Mouse (Mus musculus): Measurements from ENCODE around the gene Slc25a3. TPM values are rescaled to one million over a fixed set of nuclear protein-coding genes. Genes with fewer than 3 reads are reported as not detected.

Slc25a3 gene
- polyA plus RNA-seq, 1 experiment: 530 TPM

- TF ChIP-seq GATA1 (IDR thresholded peaks at IDR 0.05; ENCODE audit: low read length): no peak
Observed at GRCm38 (mm10) chr10:91126618-91127355, 2.9 kb upstream of the Slc25a3 start.

GRCm38 (mm10) chr10:91123281-91123827 lies 505 bp downstream of the Slc25a3 start:
- no peak for TF ChIP-seq GATA1 (IDR thresholded peaks at IDR 0.05; ENCODE audit: low read length)

GRCm38 (mm10) chr10:91122646-91123045 lies 1.2 kb downstream of the Slc25a3 start:
- no peak for TF ChIP-seq GATA1 (IDR thresholded peaks at IDR 0.05; ENCODE audit: low read length)

GRCm38 (mm10) chr10:91116958-91117357 lies 6.9 kb downstream of the Slc25a3 start:
- no peak for TF ChIP-seq GATA1 (IDR thresholded peaks at IDR 0.05; ENCODE audit: low read length)

GRCm38 (mm10) chr10:91109841-91110240 lies 14.0 kb downstream of the Slc25a3 start:
- TF ChIP-seq GATA1 (IDR thresholded peaks at IDR 0.05; ENCODE audit: low read length): no peak

- TF ChIP-seq GATA1 (IDR thresholded peaks at IDR 0.05; ENCODE audit: low read length): no peak
Observed at GRCm38 (mm10) chr10:91105981-91106380, 17.9 kb downstream of the Slc25a3 start.

GRCm38 (mm10) chr10:91102799-91103590 lies 20.9 kb downstream of the Slc25a3 start:
- no peak for TF ChIP-seq GATA1 (IDR thresholded peaks at IDR 0.05; ENCODE audit: low read length)

GRCm38 (mm10) chr10:91101936-91102335 lies 21.9 kb downstream of the Slc25a3 start:
- no peak for TF ChIP-seq GATA1 (IDR thresholded peaks at IDR 0.05; ENCODE audit: low read length)

- no peak for TF ChIP-seq GATA1 (IDR thresholded peaks at IDR 0.05; ENCODE audit: low read length)
Observed at GRCm38 (mm10) chr10:91100101-91100500, 23.8 kb downstream of the Slc25a3 start.

- no peak for TF ChIP-seq GATA1 (IDR thresholded peaks at IDR 0.05; ENCODE audit: low read length)
Observed at GRCm38 (mm10) chr10:91098056-91098455, 25.8 kb downstream of the Slc25a3 start.

GRCm38 (mm10) chr10:91094251-91095104 lies 29.4 kb downstream of the Slc25a3 start:
- TF ChIP-seq GATA1 (IDR thresholded peaks at IDR 0.05; ENCODE audit: low read length): no peak

- TF ChIP-seq GATA1 (IDR thresholded peaks at IDR 0.05; ENCODE audit: low read length): no peak
Observed at GRCm38 (mm10) chr10:91092812-91093211, 31.0 kb downstream of the Slc25a3 start.

- no peak for TF ChIP-seq GATA1 (IDR thresholded peaks at IDR 0.05; ENCODE audit: low read length)
Observed at GRCm38 (mm10) chr10:91083393-91083927, 40.4 kb downstream of the Slc25a3 start.

- TF ChIP-seq GATA1 (IDR thresholded peaks at IDR 0.05; ENCODE audit: low read length): no peak
Observed at GRCm38 (mm10) chr10:91082550-91083392, 41.1 kb downstream of the Slc25a3 start, which contains the start of the genes Apaf1 and Ikbip. Apaf1 (minus strand) TSS chr10:91082770. Ikbip (plus strand) TSS chr10:91082940.
